Mouse (Mus musculus): ENCODE measurements around the gene Rnf182. TPM values are rescaled to one million over a fixed set of nuclear protein-coding genes. Genes with fewer than 3 reads are reported as not detected.

Gene Rnf182
- polyA plus RNA-seq, 1 experiment from 2014 or later: not detected

GRCm38 (mm10) chr13:43703471-43703870 is 88.0 kb downstream of the Rnf182 start:
- no peak overlapping the region for H3K27ac ChIP-seq (replicated peaks)
- H3K9ac ChIP-seq: no peak overlapping the region
- no peaks in the 10 kb centered on the region for H3K4me1 ChIP-seq (replicated peaks)
- ATAC-seq (ENCODE audit: insufficient read depth): no peak
- H3K9me3 ChIP-seq (replicated peaks): no peaks in the 10 kb centered on the region
- no peaks in the 10 kb centered on the region for H3K36me3 ChIP-seq (replicated peaks)
- no peaks in the 10 kb centered on the region for H3K27me3 ChIP-seq
- H3K4me2 ChIP-seq: no peak overlapping the region
- H3K4me3 ChIP-seq (replicated peaks): no peak overlapping the region
- 62% methylated on average over 7 of the region's 7 CpGs for whole genome bisulfite sequencing (ENCODE audit: insufficient replicate concordance)

GRCm38 (mm10) chr13:43704533-43705116 is 89.1 kb downstream of the Rnf182 start:
- Histone ChIP-seq H3K36me3 (replicated peaks) (no peaks in the 10 kb centered on the region), H3K9ac (no peak overlapping the region), H3K4me1 (replicated peaks) (no peaks in the 10 kb centered on the region), H3K4me3 (replicated peaks) (no peak overlapping the region), H3K9me3 (replicated peaks) (no peaks in the 10 kb centered on the region), H3K27me3 (no peaks in the 10 kb centered on the region), H3K27ac (replicated peaks) (no peak overlapping the region), H3K4me2 (no peak overlapping the region)
- ATAC-seq (ENCODE audit: insufficient read depth): no peak
- WGBS (ENCODE audit: insufficient replicate concordance): 41% methylated on average over 7 of the region's 7 CpGs

- no peak for ATAC-seq (ENCODE audit: insufficient read depth)
- Histone ChIP-seq H3K27ac (replicated peaks) (no peak overlapping the region), H3K9me3 (replicated peaks) (no peaks in the 10 kb centered on the region), H3K4me2 (no peak overlapping the region), H3K36me3 (replicated peaks) (no peaks in the 10 kb centered on the region), H3K9ac (no peak overlapping the region), H3K4me1 (replicated peaks) (no peaks in the 10 kb centered on the region), H3K4me3 (replicated peaks) (no peak overlapping the region), H3K27me3 (no peaks in the 10 kb centered on the region)
- WGBS (ENCODE audit: insufficient replicate concordance): 59% methylated on average over 4 of the region's 4 CpGs
Observed at GRCm38 (mm10) chr13:43706387-43706786, 90.9 kb downstream of the Rnf182 start.

GRCm38 (mm10) chr13:43709529-43709928 is 94.0 kb downstream of the Rnf182 start:
- Histone ChIP-seq H3K4me1 (replicated peaks) (no peaks in the 10 kb centered on the region), H3K27me3 (no peaks in the 10 kb centered on the region), H3K4me2 (no peak overlapping the region), H3K4me3 (replicated peaks) (no peak overlapping the region), H3K36me3 (replicated peaks) (no peaks in the 10 kb centered on the region), H3K27ac (replicated peaks) (no peak overlapping the region), H3K9me3 (replicated peaks) (no peaks in the 10 kb centered on the region), H3K9ac (no peak overlapping the region)
- ATAC-seq (ENCODE audit: insufficient read depth): no peak
- WGBS (ENCODE audit: insufficient replicate concordance): 52% methylated on average over 3 of the region's 3 CpGs

- H3K27ac ChIP-seq (replicated peaks): no peak overlapping the region
Observed at GRCm38 (mm10) chr13:43711708-43712314, 96.3 kb downstream of the Rnf182 start.

GRCm38 (mm10) chr13:43714741-43715140 is 99.2 kb downstream of the Rnf182 start:
- no peak overlapping the region for H3K4me2 ChIP-seq
- no peak overlapping the region for H3K9ac ChIP-seq
- no peaks in the 10 kb centered on the region; the same call in 1 of the 2 replicates for H3K4me1 ChIP-seq (replicated peaks)
- no peak overlapping the region for H3K4me3 ChIP-seq (replicated peaks)
- no peak overlapping the region for H3K27ac ChIP-seq (replicated peaks)
- no peak for ATAC-seq (ENCODE audit: insufficient read depth)
- no peaks in the 10 kb centered on the region for H3K9me3 ChIP-seq (replicated peaks)
- WGBS (ENCODE audit: insufficient replicate concordance): 67% methylated on average over 6 of the region's 6 CpGs
- 0 out of 2 replicates have a peak, but pooled peaks cover 4% of the 10 kb centered on the region for H3K27me3 ChIP-seq
- H3K36me3 ChIP-seq (replicated peaks): no peaks in the 10 kb centered on the region

More at GRCm38 (mm10) chr13:43711708-43712314, 96.3 kb downstream of the Rnf182 start:
- Histone ChIP-seq H3K27me3 (no peaks in the 10 kb centered on the region), H3K4me1 (replicated peaks) (no peaks in the 10 kb centered on the region), H3K4me3 (replicated peaks) (no peak overlapping the region), H3K36me3 (replicated peaks) (no peaks in the 10 kb centered on the region), H3K9ac (no peak overlapping the region), H3K4me2 (no peak overlapping the region), H3K9me3 (replicated peaks) (no peaks in the 10 kb centered on the region)
- WGBS (ENCODE audit: insufficient replicate concordance): 70% methylated on average over 7 of the region's 7 CpGs
- ATAC-seq (ENCODE audit: insufficient read depth): no peak

- Histone ChIP-seq H3K9ac (no peak overlapping the region), H3K27ac (replicated peaks) (no peak overlapping the region), H3K4me3 (replicated peaks) (no peak overlapping the region), H3K27me3 (0 out of 2 replicates have a peak, but pooled peaks cover 4% of the 10 kb centered on the region), H3K4me1 (replicated peaks) (no peaks in the 10 kb centered on the region; the same call in 1 of the 2 replicates), H3K4me2 (no peak overlapping the region), H3K9me3 (replicated peaks) (no peaks in the 10 kb centered on the region), H3K36me3 (replicated peaks) (no peaks in the 10 kb centered on the region)
- ATAC-seq (ENCODE audit: insufficient read depth): no peak
- WGBS (ENCODE audit: insufficient replicate concordance): 63% methylated on average over 5 of the region's 5 CpGs
Observed at GRCm38 (mm10) chr13:43715466-43715865, 100.0 kb downstream of the Rnf182 start.

GRCm38 (mm10) chr13:43716514-43717036 is 101.1 kb downstream of the Rnf182 start:
- H3K9me3 ChIP-seq (replicated peaks): no peaks in the 10 kb centered on the region
- no peak overlapping the region for H3K9ac ChIP-seq
- WGBS (ENCODE audit: insufficient replicate concordance): 59% methylated on average over 6 of the region's 6 CpGs
- H3K4me2 ChIP-seq: no peak overlapping the region
- no peaks in the 10 kb centered on the region; the same call in 1 of the 2 replicates for H3K4me1 ChIP-seq (replicated peaks)
- ATAC-seq (ENCODE audit: insufficient read depth): no peak
- H3K4me3 ChIP-seq (replicated peaks): no peak overlapping the region
- H3K36me3 ChIP-seq (replicated peaks): no peaks in the 10 kb centered on the region
- H3K27me3 ChIP-seq: 0 out of 2 replicates have a peak, but pooled peaks cover 4% of the 10 kb centered on the region
- no peak overlapping the region for H3K27ac ChIP-seq (replicated peaks)

GRCm38 (mm10) chr13:43718173-43718572 is 102.7 kb downstream of the Rnf182 start:
- Histone ChIP-seq H3K4me1 (replicated peaks) (no peaks in the 10 kb centered on the region; the same call in 1 of the 2 replicates), H3K27me3 (0 out of 2 replicates have a peak, but pooled peaks cover 4% of the 10 kb centered on the region), H3K9me3 (replicated peaks) (no peaks in the 10 kb centered on the region), H3K4me3 (replicated peaks) (no peak overlapping the region), H3K27ac (replicated peaks) (no peak overlapping the region), H3K4me2 (no peak overlapping the region), H3K36me3 (replicated peaks) (no peaks in the 10 kb centered on the region), H3K9ac (no peak overlapping the region)
- ATAC-seq (ENCODE audit: insufficient read depth): no peak
- WGBS (ENCODE audit: insufficient replicate concordance): 73% methylated on average over 7 of the region's 7 CpGs

- Histone ChIP-seq H3K9ac (no peak overlapping the region), H3K9me3 (replicated peaks) (no peaks in the 10 kb centered on the region), H3K27ac (replicated peaks) (no peak overlapping the region), H3K4me2 (no peak overlapping the region), H3K4me1 (replicated peaks) (no peaks in the 10 kb centered on the region; the same call in 1 of the 2 replicates), H3K27me3 (0 out of 2 replicates have a peak, but pooled peaks cover 4% of the 10 kb centered on the region), H3K4me3 (replicated peaks) (no peak overlapping the region), H3K36me3 (replicated peaks) (no peaks in the 10 kb centered on the region)
- no peak for ATAC-seq (ENCODE audit: insufficient read depth)
- 54% methylated on average over 8 of the region's 8 CpGs for WGBS (ENCODE audit: insufficient replicate concordance)
Observed at GRCm38 (mm10) chr13:43720496-43720895, 105.0 kb downstream of the Rnf182 start.
